Mouse (Mus musculus) large intestine, adult 2 months (tissue): ENCODE results near the gene Arl6ip4. TPM values are rescaled to one million over a fixed set of nuclear protein-coding genes. Genes with fewer than 3 reads are reported as not detected.

Experiments
- DNase-seq: peaks from one replicate; pipeline ENCODE4 v3.0.0-alpha.2; 2012; ENCODE audit warnings: low read depth, low spot score
- WGBS: fragments of 180-500 bp; shearing (Covaris S2); methylation state at CpG from one replicate; pipeline ENCODE4 v1.1.7; 2018; 5-methylcytosine and 5-hydroxymethylcytosine counted together
- polyA plus RNA-seq: library from polyadenylated mRNA; depleted of rRNA; stranded (reverse); fragments of >200 nt; gene quantifications from 2 replicates; pipeline ENCODE4 v1.2.3, GENCODE M21; 2012; rRNA removed

The Arl6ip4 gene
- polyA plus RNA-seq, 1 experiment = 25.5 TPM

DNA sequence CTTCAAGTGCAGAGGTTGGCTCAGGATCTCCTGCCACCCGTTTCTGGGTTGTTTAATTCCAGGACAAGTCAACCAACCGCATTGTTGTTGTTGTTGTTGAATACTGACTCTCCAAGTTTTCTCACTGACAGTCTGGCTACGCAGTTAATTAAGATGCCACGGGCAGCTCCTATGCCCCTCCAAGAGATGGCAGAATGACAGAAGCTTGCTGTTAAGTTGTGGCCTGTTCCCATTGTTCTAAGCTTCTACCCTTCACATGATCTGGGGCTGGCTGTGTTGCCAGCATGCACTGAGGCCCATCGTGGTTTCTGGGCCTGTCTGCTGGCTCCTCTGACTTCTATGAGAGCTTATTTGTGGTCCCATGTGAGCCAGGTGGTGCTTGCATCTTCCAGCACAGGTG is 18.4 kb downstream of the Arl6ip4 start:
- 79% methylated on average over 5 of the region's 5 CpGs for WGBS
- no peak for DNase-seq

GRCm38 (mm10) chr5:124138066-124138465 is 22.2 kb downstream of the Arl6ip4 start:
- WGBS = 42% methylated on average over 7 of the region's 7 CpGs
- DNase-seq = no peak

DNA sequence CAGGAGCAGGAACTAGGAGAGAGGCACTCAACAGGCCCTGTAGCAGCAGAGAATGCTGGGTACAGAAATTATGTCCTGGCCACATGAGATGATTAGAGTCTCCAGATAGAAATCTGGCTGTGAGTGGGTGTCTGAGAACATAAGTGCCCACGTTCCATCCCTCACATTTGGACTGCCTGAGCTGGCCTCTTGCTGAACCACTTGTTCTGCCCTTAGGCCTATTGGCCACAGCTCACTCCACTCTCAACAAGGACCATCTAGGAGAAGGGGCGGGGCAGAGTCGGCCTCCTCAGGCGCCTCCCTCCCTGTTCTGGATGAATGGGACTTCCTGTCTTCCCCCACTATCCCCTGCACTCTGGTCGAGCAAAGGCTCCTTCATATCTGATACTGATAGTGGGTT is 33.1 kb downstream of the Arl6ip4 start:
- no peak for DNase-seq
- WGBS = 64% methylated on average over 5 of the region's 5 CpGs

- no peak for DNase-seq
- WGBS = 94% methylated on average over 7 of the region's 7 CpGs
These were observed 35.0 kb downstream of the Arl6ip4 start for GRCm38 (mm10) chr5:124150895-124151294.

- 38% methylated on average over 4 of the region's 4 CpGs for WGBS
- no peak for DNase-seq
These were observed 36.8 kb downstream of the Arl6ip4 start for GRCm38 (mm10) chr5:124152734-124153133.

DNA sequence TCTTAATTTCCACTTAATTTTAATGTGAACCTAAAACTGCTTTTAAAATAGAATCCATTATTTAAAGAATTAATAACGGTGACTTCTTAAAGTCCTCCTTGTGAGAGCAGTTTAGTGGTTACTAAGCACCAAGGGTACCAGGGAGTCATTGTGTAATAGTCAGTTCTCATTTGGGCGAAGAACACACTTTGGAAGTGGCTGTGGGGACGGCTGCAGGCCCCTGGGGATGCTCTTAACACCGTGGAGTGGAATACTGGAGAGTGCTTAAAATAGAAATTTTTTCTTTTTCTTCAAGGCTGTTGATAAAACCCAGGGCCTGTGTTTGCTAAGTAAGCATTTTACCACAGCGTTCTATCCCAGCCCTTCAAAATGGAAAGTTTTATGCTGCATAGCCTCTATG is 40.1 kb downstream of the Arl6ip4 start:
- DNase-seq = no peak
- WGBS = 80% methylated on average over 5 of the region's 5 CpGs

DNA sequence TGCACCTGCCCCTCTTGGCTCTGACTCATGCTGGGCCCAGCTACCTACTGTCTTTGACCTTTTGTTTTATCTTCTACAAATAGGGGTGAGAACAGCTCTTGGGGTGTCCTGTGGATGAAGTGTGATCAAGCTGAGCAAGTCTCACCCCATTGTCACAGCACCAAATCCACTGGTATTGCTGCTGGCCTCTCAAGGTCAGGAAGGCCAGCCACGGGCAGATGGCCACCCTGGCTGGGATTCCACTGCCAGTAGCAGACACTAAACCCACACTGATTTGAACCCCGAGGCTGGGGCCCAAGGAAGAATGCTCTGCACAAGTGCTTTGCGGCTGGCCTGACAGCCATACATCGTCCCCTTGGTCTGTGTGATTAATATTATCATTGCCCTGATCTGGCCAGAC is 42.4 kb downstream of the Arl6ip4 start:
- 80% methylated on average over 4 of the region's 4 CpGs for WGBS
- no peak for DNase-seq

DNA sequence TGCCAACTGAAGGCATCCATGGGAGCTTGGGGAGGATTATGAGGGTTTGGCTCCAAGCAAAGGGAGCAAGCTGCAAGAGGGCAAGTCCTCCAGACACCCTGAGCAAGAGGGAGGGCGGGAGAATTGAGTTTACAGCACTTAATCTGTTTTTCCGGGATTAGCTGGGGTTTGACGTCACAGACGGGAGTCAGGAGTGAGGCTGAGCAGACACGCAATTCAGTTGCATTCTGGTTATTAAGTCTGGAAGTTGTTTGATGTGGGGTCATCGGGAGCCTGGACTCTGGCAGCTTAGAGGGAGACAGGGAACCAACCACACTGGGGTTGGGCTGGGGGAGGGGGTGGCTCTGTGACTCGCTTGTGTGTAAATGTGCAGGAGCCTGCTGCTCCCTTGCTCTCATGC is 43.6 kb downstream of the Arl6ip4 start:
- WGBS = 45% methylated on average over 7 of the region's 7 CpGs

GRCm38 (mm10) chr5:124161831-124162230 is 45.9 kb downstream of the Arl6ip4 start:
- 78% methylated on average over 10 of the region's 10 CpGs for WGBS
- no peak for DNase-seq

More for the DNA sequence above, 43.6 kb downstream of the Arl6ip4 start:
- no peak for DNase-seq

- 74% methylated on average over 5 of the region's 5 CpGs for whole genome bisulfite sequencing
- DNase-seq = no peak
These were observed 46.7 kb downstream of the Arl6ip4 start for GRCm38 (mm10) chr5:124162577-124162976.

- no peak for DNase-seq
- WGBS = 63% methylated on average over 11 of the region's 11 CpGs
These were observed 47.6 kb downstream of the Arl6ip4 start for GRCm38 (mm10) chr5:124163445-124163844.

- DNase-seq = no peak
- 62% methylated on average over 15 of the region's 15 CpGs for WGBS
These were observed 50.0 kb downstream of the Arl6ip4 start for GRCm38 (mm10) chr5:124165622-124166570.

DNA sequence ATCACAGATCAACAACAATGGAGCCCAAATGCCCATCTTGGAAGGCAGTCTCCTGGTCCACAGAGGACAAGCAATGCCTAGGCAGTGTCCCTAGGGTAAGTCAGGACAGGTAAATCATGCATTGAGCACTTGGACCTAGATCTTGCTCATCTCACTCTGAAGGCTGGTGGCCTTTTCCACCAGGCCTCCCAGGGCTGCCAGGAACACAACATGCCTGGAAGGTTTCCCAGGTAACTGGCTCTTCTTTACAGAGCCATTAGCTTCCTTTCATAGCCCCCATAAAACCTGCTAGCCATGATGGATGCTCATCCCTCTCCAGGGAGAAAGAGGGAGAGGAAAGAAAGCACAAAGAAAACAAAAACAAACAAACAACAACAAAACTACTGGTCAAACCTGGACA is 50.9 kb downstream of the Arl6ip4 start:
- DNase-seq = no peak

DNA sequence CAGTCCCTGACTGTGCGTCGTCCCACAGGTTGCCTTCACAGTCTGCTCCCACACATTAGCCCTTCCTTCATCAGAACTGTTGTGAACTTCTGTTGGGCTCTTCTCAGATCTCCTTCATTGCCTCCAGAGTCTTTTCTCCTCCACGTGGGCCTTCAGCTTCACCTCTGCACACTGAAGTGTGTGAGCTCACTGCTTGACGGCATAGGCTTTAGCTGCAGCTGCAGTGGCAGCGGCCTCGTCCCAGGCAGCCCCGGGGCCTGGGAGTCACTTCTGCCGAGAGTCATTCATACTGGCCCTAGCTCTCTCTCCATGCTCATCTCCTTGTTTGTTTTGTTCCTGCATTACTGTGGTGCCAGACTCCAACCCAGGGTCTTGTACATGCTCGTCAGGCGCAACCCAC is 51.7 kb downstream of the Arl6ip4 start:
- 77% methylated on average over 10 of the region's 10 CpGs for WGBS
- DNase-seq = no peak

Other genes with a start within 250 kb of the Arl6ip4 start
- 3.3 and 3.7 TPM in 2 replicates for gene Hcar1, start 236.1 kb upstream of the Arl6ip4 start, polyA plus RNA-seq
- gene Denr, start 208.9 kb upstream of the Arl6ip4 start, polyA plus RNA-seq = 8.8 and 14.5 TPM in 2 replicates
- gene Gm43518, start 188.7 kb upstream of the Arl6ip4 start, polyA plus RNA-seq = 0.22 TPM in 1 of 2 replicates, not detected in the other
- gene Ccdc62, start 185.4 kb upstream of the Arl6ip4 start, polyA plus RNA-seq = 1.2 and 1.6 TPM in 2 replicates
- 22.9 and 34.9 TPM in 2 replicates for gene Hip1r, start 142.5 kb upstream of the Arl6ip4 start, polyA plus RNA-seq
- gene Vps37b, start 83.8 kb upstream of the Arl6ip4 start, polyA plus RNA-seq = 30.6 and 34.3 TPM in 2 replicates
- 7.6 and 10.6 TPM in 2 replicates for gene Abcb9, start 20.3 kb upstream of the Arl6ip4 start, polyA plus RNA-seq
- gene Ogfod2, start 3.8 kb upstream of the Arl6ip4 start, polyA plus RNA-seq = 37.7 and 41.5 TPM in 2 replicates
- gene Pitpnm2, start 133.7 kb downstream of the Arl6ip4 start, polyA plus RNA-seq = 8.8 and 14.1 TPM in 2 replicates
- 2.2 and 3.5 TPM in 2 replicates for gene Mphosph9, start 211.9 kb downstream of the Arl6ip4 start, polyA plus RNA-seq
- 3.9 and 4.1 TPM in 2 replicates for gene 2810006K23Rik, start 212.0 kb downstream of the Arl6ip4 start, polyA plus RNA-seq
- 97.9 and 118 TPM in 2 replicates for gene Cdk2ap1, start 247.0 kb downstream of the Arl6ip4 start, polyA plus RNA-seq